Mouse (Mus musculus) activated CD4-positive, CD25-positive, alpha-beta regulatory T cell, adult 4 months (primary cell): ENCODE measurements around the gene Gm17364. TPM values are rescaled to one million over a fixed set of nuclear protein-coding genes. Genes with fewer than 3 reads are reported as not detected.
"Not testable (repeated sequence)": the region's sequence is repeated elsewhere in the genome, so short reads cannot be mapped to it uniquely, and the experiment has no call there.

Experiments used
- ATAC-seq: one replicate; pipeline ENCODE4 v1.8.0; 2017
- polyA plus RNA-seq, 2 experiments: library from polyadenylated mRNA; unstranded; fragments of 100-300 nt; shearing (Covaris generic); gene quantifications; one replicate each; pipeline ENCODE4 v1.2.1; 2017

Gene Gm17364
- polyA plus RNA-seq, 2 experiments from 2014 or later = not detected

GRCm38 (mm10) chr13:41251232-41251631 is 22.5 kb downstream of the Gm17364 start:
- ATAC-seq = not testable (repeated sequence)

DNA sequence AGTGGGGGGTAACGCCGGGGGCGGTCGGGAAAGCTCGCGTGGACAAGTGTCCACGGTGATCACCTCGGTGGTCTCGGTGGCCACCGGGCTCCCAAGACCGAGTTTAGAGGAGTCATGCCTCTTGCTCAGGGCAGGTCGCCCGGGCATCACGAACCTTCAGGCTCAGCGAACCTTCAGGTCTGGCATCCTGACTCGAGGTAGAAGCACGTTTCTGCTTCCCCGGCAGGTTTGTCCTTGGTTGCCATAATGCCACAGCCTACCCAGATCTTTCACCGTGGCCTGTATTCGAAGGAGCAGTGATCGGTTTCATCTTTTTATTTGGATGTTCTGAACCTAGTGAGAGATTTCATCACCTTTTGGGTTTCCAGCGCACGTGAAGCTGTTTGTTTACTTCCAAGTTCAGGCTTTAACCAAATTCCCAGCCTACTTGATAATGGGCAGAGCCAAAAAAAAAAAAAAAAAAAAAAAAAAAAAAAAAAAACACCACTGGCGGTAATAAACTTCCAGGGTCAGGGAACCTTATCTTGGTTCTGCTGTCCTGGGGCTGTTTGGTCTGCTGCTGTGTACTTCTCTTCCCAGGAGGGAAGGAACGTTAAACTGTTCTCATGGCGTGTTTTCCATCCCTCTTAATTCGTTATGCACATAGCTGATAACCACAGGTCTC is 23.3 kb downstream of the Gm17364 start:
- no peak for ATAC-seq

DNA sequence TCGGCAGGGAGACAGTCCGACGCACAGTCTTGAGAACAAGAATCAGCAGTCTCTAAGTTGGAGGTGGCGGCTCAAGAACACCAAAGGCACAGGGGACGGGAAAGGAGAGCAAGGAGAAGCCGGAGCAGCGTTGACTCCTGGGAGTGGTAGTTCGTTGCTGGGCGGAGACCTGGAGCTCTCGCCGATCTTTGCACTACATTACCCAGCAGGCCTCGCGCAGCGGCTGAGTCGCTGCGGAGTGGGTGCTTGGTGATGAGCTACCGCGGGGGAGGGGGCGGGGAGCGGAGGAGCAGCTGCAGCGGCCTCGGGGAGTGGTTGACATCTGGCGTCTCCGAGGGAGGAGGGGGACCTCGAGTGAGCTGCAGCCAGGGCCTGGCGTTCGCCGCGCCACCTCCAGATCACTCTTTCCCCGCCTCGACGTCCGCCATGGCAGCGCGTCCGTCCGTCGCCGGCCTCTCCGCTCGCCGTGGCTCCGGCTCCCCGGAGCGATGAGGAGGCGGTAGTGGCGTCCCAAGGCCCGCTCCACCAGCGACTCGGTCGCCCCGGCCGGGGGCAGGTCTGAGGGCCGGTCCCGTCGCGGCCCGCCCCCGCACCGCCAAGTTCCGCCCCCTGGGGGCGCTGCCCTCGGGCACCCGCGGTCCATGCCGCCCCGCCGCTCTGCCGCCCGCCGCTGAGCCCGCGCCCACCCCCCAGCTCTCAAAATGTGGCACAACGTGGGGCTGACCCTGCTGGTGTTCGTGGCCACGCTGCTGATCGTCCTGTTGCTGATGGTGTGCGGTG is 24.0 kb downstream of the Gm17364 start, which contains the start of gene Smim13:
Gene Smim13 (plus strand): TSS at position 307 of the 780 bp plus-strand sequence.
- ATAC-seq = peak; percentile 97

DNA sequence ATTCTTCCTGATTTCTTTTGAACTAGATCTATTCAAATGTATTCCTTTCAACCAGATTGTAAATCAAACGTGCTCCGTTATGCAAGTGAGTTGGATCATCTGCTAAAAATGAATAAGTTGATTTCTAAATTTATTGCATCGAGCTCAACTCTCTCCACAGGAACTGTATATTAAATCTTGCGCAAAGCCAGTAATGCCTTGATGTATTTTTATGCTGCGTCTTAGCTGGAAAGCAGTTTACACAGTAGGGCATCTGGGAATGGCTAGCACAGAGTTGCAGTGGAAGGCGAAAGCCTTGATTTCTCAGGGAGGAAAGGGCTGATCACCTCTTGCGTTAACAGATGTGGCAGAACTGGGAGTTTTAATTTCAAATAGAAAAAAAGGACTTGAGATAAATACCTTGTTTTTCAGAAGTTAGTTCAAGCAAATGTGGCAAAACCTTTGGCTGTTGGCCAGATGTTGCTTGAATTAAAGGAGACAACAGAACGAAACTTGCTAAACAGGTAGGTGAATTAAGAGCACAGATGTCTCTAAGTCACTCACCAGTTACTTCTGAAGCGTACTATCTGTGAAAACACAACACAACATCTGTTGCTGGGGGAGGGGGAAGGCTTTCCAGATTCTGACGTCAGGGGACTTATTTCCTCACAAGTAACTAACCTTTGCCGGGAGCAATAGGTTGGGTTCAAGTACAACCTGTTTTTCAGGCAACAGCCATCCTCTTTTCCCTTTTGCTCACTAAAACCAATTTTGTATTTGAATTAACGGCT is 24.8 kb downstream of the Gm17364 start:
- no peak for ATAC-seq

GRCm38 (mm10) chr13:41244306-41244830 is 29.4 kb downstream of the Gm17364 start:
- ATAC-seq = no peak

- ATAC-seq = no peak
Observed at GRCm38 (mm10) chr13:41241557-41241956, 32.2 kb downstream of the Gm17364 start.

GRCm38 (mm10) chr13:41238805-41239130 is 35.0 kb downstream of the Gm17364 start:
- no peak for ATAC-seq

DNA sequence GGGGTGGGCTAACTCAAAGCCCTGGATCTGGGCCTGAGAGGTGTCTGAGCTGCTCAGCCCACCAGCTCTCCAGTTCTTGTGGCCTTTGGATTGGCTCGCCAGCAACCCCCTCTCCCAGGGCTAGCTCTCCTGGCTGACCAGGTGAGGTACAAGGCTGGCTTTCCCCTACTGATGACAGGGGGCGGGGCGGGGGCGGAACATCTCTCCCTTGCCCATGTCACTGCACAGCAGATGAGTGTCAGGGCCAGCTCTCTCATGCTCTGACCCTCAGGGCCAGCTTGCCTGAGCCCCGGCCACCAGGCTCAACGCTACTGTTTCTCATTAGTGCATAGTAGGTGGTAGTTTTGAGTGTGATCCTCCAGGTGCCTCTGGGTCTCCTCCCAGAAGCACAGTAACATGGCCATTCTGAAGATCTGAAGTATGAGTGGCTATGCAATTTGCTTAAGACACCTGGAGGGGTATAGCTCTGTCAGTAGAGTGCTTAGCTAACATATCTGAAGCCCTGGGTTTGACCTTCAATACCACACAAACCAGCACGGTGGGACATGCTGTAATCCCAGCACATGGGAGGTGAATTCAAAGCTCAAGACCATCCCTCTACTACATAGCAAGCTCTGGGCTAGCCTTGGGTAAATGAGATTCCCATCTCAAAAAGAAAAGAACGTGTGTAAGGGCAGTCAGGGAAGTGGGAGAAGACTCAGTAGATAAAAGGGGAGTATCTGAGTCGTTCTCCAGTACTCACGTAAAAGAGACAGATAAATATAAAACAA is 35.6 kb downstream of the Gm17364 start:
- ATAC-seq = no peak

DNA sequence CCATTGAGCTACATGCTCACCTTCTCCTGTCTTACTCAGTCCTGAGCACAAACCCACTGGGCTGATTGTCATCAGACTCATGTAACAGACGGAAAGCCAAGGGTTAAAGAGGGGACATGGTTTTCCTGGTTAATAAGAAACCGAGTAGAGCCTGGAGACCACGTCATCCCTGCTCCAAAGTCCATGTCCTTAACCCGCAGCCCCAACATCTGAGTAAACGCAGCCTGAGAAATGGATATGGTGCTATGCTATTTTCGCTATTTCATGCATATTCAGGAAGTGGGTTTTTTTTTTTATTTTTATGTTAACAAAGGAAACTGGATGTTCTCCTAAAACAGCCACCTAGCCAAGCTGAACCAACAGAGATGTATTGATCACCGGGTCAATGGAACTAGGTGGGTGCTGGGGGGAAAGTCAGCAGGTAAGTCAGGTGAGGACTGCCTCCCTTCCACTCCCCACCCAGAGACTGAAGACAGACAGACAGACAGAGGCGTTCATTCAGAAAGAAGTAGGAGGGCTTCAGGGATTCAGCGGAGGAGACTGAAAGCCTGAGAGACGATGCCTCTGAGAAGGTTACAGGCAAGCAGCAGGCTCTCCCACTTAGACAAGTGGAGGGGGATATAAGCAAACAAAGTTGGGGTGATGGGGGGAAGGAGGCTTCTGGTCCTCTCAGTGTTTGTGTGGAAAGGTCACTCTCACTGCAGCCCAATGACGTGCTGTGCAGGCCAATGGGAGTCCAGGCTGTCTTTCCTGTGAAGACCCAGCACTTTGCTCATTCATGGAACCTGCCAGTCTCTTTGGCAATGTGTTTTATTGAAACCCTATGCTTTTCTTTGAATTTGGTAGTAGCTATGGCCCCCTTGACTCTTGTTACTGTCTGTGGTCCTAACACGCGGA is 37.7 kb downstream of the Gm17364 start:
- no peak for ATAC-seq

GRCm38 (mm10) chr13:41235181-41235580 is 38.6 kb downstream of the Gm17364 start:
- ATAC-seq = no peak

DNA sequence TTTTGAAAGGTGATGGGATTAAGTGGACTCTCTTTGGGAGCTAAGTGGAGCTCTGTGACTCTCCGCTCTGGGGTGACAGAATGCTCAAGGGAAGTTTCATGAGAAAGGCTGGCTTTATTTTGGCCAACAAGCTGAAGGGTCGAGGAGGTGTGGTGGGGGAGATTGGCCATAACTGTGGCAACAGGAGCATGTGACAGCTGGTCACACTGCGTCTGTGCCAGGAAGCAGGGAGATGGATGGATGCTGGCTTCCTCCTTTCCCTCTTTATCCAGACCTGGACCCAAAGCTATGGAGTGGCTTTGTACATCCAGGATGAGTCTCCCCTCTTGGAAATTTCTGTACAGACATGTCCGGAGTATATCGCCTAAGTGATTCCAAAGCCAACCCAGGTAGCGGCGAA is 40.5 kb downstream of the Gm17364 start:
- no peak for ATAC-seq

DNA sequence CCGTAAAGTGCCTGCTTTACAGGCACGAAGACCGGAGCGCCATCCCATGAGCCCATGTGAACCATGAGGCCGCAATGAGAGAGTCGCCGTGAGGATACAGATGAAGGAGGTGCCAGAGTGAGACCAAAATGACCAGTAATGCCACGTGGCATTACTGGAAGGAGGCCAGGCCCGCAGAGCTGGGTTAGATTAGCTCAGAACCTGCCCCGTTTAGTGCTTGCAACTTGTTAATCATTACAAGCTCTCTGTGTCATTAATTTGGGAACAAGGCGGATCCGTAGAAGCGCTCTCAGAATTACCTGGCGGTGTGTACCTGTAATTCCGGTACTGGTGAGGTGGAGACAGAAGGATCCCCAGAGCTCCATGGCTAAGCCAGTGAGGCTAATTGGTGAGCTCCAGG is 41.6 kb downstream of the Gm17364 start:
- ATAC-seq = no peak

- no peak for ATAC-seq
Observed at GRCm38 (mm10) chr13:41231389-41231983, 42.3 kb downstream of the Gm17364 start.

- no peak for ATAC-seq
Observed at GRCm38 (mm10) chr13:41230256-41230655, 43.5 kb downstream of the Gm17364 start.

DNA sequence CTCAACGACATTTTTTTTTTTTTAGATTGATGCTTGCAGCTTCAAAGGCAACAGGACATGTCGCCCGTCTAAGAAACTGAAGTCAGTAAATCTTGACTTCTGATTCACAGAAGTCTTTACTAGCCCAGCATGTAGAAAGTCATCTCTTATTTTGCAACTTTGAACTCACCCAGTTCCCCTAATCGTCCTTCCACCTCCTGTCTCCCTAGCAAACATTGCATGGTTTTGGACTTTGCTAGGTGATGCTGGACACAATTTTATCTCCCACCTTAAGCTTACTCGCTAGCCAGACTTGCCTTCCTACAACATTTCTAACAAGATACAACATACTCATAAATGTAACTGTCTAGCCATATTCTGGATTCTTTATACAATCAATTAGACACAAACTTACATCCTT is 45.7 kb downstream of the Gm17364 start:
- no peak for ATAC-seq

GRCm38 (mm10) chr13:41226513-41226912 is 47.3 kb downstream of the Gm17364 start:
- ATAC-seq = no peak
